Mouse (Mus musculus) lung, postnatal 4 days (tissue): ENCODE results near the gene Cnr2.

Experiments
- DNase-seq, 2 experiments: peaks; one replicate each; pipeline ENCODE4 v3.0.0; 2021

Gene Cnr2

DNA sequence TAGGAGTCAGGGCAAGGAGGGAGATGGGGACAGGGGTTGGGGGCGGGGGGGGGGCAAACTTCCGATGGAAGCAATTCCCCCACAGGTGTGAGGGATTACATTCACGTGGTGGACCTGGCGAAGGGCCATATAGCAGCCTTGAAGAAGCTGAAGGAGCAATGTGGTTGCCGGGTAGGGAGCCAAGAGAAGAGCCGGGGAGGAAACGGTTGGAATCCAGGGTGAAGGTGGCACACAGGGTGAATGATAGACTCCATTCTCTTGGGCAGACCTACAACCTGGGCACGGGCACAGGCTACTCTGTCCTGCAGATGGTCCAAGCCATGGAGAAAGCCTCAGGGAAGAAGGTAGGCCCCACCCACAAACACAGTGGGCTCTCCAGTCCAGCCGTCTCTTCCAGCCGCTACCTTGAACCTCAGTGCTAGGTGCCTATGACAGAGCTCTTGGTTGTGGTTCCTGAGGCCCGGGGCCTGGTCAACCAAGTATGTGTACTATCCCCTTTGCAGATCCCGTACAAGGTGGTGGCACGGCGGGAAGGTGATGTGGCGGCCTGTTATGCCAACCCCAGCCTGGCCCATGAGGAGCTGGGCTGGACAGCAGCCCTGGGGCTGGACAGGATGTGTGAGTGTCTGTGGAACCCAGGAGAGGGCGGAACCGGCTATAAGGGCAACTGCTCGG is 72.0 kb downstream of the Cnr2 start:
- no peak for DNase-seq

GRCm38 (mm10) chr4:135968271-135968869 is 73.2 kb downstream of the Cnr2 start:
- DNase-seq, result no peak

DNA sequence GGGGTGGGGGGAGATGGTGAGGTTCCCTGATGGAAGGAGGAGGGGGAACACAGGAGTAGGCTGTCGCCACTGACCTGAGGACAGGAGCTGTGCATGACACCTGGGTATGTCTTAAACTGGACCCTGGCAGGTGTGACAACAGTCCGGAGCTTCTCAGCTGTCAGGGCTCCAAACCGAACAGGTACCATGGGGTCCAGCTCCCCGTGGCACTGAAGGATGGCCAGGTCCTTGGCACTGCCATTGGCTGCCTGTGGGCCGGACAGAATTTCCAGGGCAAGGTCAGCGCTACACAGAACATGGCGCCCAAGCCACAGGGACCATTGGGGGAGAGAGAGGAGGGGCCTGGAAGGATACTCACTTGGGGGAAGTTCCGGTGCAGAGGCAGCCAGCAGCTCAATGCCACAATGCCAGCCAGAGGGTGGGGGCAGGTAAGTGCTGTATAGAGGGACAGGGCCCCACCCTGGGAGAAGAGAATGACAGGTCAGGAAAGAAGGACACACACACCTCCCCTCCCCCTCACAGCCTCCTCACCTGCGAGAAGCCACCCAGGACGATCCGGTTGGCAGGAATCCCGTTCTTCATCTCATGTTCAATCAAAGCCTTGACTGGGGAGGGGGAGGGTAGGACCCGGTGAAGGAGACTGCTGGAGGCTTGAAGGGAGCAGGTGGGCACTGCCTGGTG is 74.0 kb downstream of the Cnr2 start:
- no peak for DNase-seq
